Mouse (Mus musculus) fat pad, adult 2 months (tissue): ENCODE data around the gene Selenbp2.
"Not testable (repeated sequence)": the region's sequence is repeated elsewhere in the genome, so short reads cannot be mapped to it uniquely, and the experiment has no call there.

Experiments used
- DNase-seq: peaks from one replicate; pipeline ENCODE4 v3.0.0-alpha.2; 2011; ENCODE audit warnings: low read depth, low spot score; ENCODE audit errors: extremely low read depth

Selenbp2 gene

GRCm38 (mm10) chr3:94693329-94693825 lies at the start of gene Selenbp2:
Selenbp2 (plus strand) TSS chr3:94693556.
- DNase-seq, result no peak

- no peak for DNase-seq
Measured at GRCm38 (mm10) chr3:94648755-94649590, 44.4 kb upstream of the Selenbp2 start.

GRCm38 (mm10) chr3:94650409-94650808 lies 42.9 kb upstream of the Selenbp2 start:
- peak; percentile 14 for DNase-seq

- not testable (repeated sequence) for DNase-seq
Measured at GRCm38 (mm10) chr3:94653967-94654366, 39.4 kb upstream of the Selenbp2 start.

GRCm38 (mm10) chr3:94657852-94658739 lies 35.3 kb upstream of the Selenbp2 start:
- DNase-seq, result not testable (repeated sequence)

GRCm38 (mm10) chr3:94658740-94659095 lies 34.6 kb upstream of the Selenbp2 start, which contains the start of gene Tuft1:
Tuft1 (minus strand) TSS chr3:94658872.
- not testable (repeated sequence) for DNase-seq

- DNase-seq, result peak; percentile 58
Measured at GRCm38 (mm10) chr3:94659142-94659748, 34.1 kb upstream of the Selenbp2 start.

- not testable (repeated sequence) for DNase-seq
Measured at GRCm38 (mm10) chr3:94660841-94661240, 32.5 kb upstream of the Selenbp2 start.

GRCm38 (mm10) chr3:94665060-94665802 lies 28.1 kb upstream of the Selenbp2 start:
- DNase-seq, result not testable (repeated sequence)

- not testable (repeated sequence) for DNase-seq
Measured at GRCm38 (mm10) chr3:94665896-94666295, 27.5 kb upstream of the Selenbp2 start.

GRCm38 (mm10) chr3:94675101-94675500 lies 18.3 kb upstream of the Selenbp2 start:
- DNase-seq, result not testable (repeated sequence)

GRCm38 (mm10) chr3:94679351-94679841 lies 14.0 kb upstream of the Selenbp2 start:
- no peak for DNase-seq

GRCm38 (mm10) chr3:94680032-94680431 lies 13.3 kb upstream of the Selenbp2 start:
- DNase-seq, result not testable (repeated sequence)

- no peak for DNase-seq
Measured at GRCm38 (mm10) chr3:94680783-94681182, 12.6 kb upstream of the Selenbp2 start.

GRCm38 (mm10) chr3:94683646-94684045 lies 9.7 kb upstream of the Selenbp2 start:
- no peak for DNase-seq

GRCm38 (mm10) chr3:94685989-94686772 lies 7.2 kb upstream of the Selenbp2 start:
- DNase-seq, result not testable (repeated sequence)

GRCm38 (mm10) chr3:94688698-94689097 lies 4.7 kb upstream of the Selenbp2 start:
- not testable (repeated sequence) for DNase-seq

GRCm38 (mm10) chr3:94689195-94689594 lies 4.2 kb upstream of the Selenbp2 start:
- DNase-seq, result not testable (repeated sequence)

GRCm38 (mm10) chr3:94690162-94690561 lies 3.2 kb upstream of the Selenbp2 start:
- not testable (repeated sequence) for DNase-seq
